Comparison of ENCODE assay signal across 9 mouse cellular contexts in the genomic region with DNA sequence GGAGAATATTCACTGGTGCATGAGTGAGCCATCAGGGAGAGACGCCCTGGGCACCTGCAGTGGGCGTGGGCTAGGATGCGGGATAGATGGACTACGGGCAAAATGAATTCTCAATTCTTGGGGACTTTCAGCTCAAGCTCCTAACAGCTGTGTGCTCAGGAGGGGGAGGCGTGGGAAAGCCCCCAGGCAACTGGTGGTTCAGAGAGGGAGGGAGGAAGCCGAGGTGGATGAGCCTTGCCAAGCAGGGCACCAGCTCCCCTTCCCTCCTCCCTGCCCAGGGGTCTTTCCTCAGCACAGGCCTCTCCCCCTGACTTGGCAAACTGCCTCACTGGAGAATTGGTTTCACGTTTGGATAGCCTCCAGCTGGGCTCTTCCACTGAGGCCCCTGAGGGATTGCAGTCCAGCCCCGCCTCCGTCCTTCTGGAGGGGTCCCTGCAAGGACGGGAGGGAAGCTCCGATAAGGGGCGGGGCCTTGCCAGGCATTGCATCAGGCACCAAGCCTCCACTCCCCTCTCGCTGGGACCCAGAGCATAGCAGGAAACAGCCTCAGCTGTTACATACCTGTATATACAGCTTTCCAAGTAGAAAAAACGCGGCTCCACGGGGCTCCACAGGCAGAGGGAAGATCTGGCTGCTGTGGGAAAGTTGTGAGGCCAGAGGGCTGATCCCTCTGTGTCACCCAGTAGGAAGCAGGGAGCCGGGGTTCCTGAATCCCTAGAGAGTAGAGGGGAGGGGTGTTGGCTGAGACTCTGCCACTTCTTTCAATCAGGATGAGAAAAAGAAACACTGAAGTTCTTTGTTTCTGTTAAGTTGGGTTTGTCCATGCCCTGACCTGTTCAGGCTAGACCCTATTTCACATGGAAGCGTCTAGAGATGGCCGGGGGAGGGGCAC. TPM values are rescaled to one million over a fixed set of nuclear protein-coding genes. Genes with fewer than 3 reads are reported as not detected.
DNase-seq lines count a peak whose midpoint lies in the region; ATAC-seq and TF ChIP-seq lines count a peak whose summit lies in the region.
"Had no signal": no experiment of that assay in that cellular context is flagged by ENCODE, and none has a peak within 500 bp of the region (broad histone marks: within the 10 kb centered on the region; RNA-seq: fewer than 3 reads in every experiment).

No protein-coding gene starts in this region.

- TF ChIP-seq CTCF in liver, postnatal 0 days (IDR thresholded peaks at IDR 0.05; ENCODE audit: low read depth): no peak

- no peak for TF ChIP-seq EP300 in liver, postnatal 0 days (IDR thresholded peaks at IDR 0.05; ENCODE audit: low read depth)

- H3K4me3 ChIP-seq in liver, postnatal 0 days (ENCODE audit: low read depth, low read length): no peak overlapping the region

- peaks cover 3% of the 10 kb centered on the region; the same call in 1 of the 2 replicates for H3K4me1 ChIP-seq in liver, postnatal 0 days (ENCODE audit: insufficient read depth)

- H3K36me3 ChIP-seq in liver, postnatal 0 days (replicated peaks; ENCODE audit: insufficient read depth, low read length): no peaks in the 10 kb centered on the region

- no peaks in the 10 kb centered on the region for H3K9me3 ChIP-seq in liver, postnatal 0 days (ENCODE audit: low read length)

- peaks cover 14% of the 10 kb centered on the region; the same call in 1 of the 2 replicates for H3K27me3 ChIP-seq in liver, postnatal 0 days (ENCODE audit: insufficient read depth, low read length)

- peak; percentile 55 for ATAC-seq in common myeloid progenitor, adult 5-6 weeks (replicated peaks; ENCODE audit: low read depth, poor library complexity, severe bottlenecking)
- ATAC-seq in liver, postnatal 0 days: no peak

- H3K4me2 ChIP-seq in liver, postnatal 0 days (ENCODE audit: low read depth, low read length): no peak overlapping the region

- intact Hi-C loops in gastrocnemius, postnatal 14 days (cut with DNase I; ENCODE audit: low total_unique reads): loop anchor here (5.0 kb wide), 1 partner anchor 41 kb away; no protein-coding TSS in a partner anchor

- peak; percentile 57 for DNase-seq in gastrocnemius, postnatal 14 days
- no peak for DNase-seq in gastrocnemius, adult 8-10 months (ENCODE audit: low spot score in 2 of 2)
- peak; percentile 17 for DNase-seq in 416B (ENCODE audit: low read depth)
- peak; percentile 67 for DNase-seq in heart, postnatal 4 days
- peak; percentile 52 for DNase-seq in liver, postnatal 0 days
- peak; percentile 99 for DNase-seq in retina, postnatal 1 day
- DNase-seq in layer of hippocampus, adult 8-10 months (ENCODE audit: low spot score in 2 of 2): no peak

- WGBS in liver, postnatal 0 days (ENCODE audit: insufficient replicate concordance): 21% methylated on average over 18 of the region's 19 CpGs

- H3K9ac ChIP-seq in liver, postnatal 0 days (replicated peaks): no peak overlapping the region
- H3K9ac ChIP-seq: liver, embryonic 14.5 days had no signal

- H3K27ac ChIP-seq in liver, postnatal 0 days (ENCODE audit: low read depth): no peak overlapping the region
- H3K27ac ChIP-seq: liver, embryonic 14.5 days had no signal

RNA-seq across cellular contexts. Expression of gene Chst3, which starts 25.3 kb away (rescaled TPM):
- 1 to 10 TPM; 1.1 to 1.4 TPM for total RNA-seq in gastrocnemius, postnatal 14 days (2021)
- total RNA-seq in gastrocnemius, adult 8-10 months (2022): under 1 TPM; 0.22 to 0.45 (median 0.32) TPM
- total RNA-seq in common myeloid progenitor, adult 5-6 weeks (2017): 0.10 TPM in 1 of 2 replicates, not detected in the other
- total RNA-seq in heart, postnatal 4 days (2021): 1 to 10 TPM; 1.6 to 2.4 TPM
- 0.73 TPM in 2 replicates for polyA plus RNA-seq in liver, postnatal 0 days (2015; fragmentation: Nextera tagmentation; extraction: Ambion mirVana)
- 1 to 10 TPM; 1.3 to 2.5 (median 1.8) TPM for total RNA-seq in layer of hippocampus, adult 8-10 months (2022)

Comparison
In these comparisons a context has a peak if more than half of its experiments do, and no peak if none do; other contexts are left out.
1. DNase-seq: peak in gastrocnemius, postnatal 14 days (single experiment), 416B (single experiment), heart, postnatal 4 days (single experiment), liver, postnatal 0 days (single experiment) and retina, postnatal 1 day (single experiment); none in gastrocnemius, adult 8-10 months (0 of 2) and layer of hippocampus, adult 8-10 months (0 of 2).